Mouse (Mus musculus) regulatory T cell (primary cell): ENCODE measurements around the gene Lrrc26.

Source experiments
- in situ Hi-C: fragments of 300-600 bp; cut with MboI, MseI; formaldehyde crosslinking; loops from one replicate; pipeline ENCODE4 v1.15.1; 2025; ENCODE audit warnings: high pct_unique_total_duplicates

Gene Lrrc26

GRCm38 (mm10) chr2:25298046-25298445, 8.3 kb downstream of the Lrrc26 start:
- in situ Hi-C loops = no loop called here

- in situ Hi-C loops = no loop called here
Observed at GRCm38 (mm10) chr2:25303452-25303851, 13.7 kb downstream of the Lrrc26 start.

DNA sequence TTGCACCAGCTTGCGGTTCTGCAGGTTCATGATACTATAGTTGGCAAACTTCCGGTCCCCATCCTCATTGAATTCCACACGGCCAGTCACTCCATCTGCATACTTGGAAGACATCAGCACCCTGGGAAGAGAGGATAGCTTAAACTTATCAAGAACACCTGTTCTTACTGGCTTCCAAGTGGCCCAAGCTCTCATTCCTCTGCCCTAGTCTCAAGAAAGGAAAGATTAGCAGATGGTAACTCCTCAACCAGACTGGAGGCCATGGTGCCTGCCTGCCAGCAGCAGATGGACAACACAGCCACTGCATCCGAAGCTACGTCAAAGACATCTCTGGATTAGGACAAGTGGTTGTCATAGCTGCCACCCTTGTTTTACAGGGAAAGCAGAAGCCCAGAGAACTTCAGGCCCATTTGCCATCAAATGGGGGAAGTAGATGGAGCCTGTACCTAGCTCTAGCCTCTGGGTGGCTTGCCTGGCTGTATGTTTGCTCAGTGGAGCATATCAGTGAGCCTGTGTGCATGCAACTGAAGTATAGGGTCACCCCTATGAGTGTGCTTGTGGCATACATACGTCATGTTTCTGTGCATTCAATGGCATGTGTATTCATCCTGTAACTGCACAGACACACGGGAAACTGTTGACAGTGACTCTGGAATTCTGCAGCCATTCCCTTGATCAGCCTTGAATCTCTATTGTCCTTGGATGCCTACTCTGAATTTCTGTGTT, 14.4 kb downstream of the Lrrc26 start:
- in situ Hi-C loops = no loop called here

DNA sequence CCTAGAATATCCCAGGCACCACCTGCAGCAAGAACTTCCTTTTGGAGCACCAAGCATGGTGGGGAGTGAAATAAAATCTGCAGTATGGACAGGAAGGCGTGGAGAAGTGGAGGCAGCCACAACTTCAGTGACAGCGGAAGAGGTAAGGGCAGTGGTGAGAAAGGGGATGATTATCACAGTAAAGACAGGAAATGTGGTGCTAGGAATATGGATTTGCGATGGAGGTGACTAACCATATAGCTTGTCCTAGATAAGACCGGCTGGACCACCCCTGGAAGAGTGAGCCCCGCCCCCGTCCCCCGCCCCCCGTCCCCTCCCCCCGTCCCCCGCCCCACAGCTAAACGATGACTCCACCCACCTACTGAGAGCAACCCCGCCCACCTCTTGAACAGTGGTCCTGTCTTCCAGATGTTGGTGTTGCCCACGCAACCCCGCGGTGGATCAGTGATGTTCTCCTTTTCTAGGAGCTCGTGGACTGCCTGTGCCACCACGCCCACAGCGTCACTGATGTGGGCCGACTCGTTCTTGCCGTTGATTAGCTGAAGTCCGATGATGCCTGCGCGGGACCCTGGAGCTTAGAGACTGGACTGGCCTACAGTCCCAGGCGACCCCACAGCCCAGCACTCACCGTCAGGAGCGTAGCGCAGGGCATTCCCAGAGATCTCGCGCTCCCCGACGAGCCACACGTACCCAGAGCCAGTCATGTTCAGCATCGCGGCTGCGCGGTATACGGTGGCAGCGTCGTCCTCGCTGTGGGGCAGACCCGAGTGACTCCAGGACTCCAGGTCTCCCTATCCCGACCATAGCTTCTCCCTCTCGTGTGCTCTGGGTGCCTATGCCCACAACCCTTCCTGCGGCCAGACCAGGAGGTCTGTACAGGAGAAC, 15.2 kb downstream of the Lrrc26 start:
- in situ Hi-C loops = no loop called here

- in situ Hi-C loops = no loop called here
Observed at GRCm38 (mm10) chr2:25305587-25306359, 16.1 kb downstream of the Lrrc26 start.

DNA sequence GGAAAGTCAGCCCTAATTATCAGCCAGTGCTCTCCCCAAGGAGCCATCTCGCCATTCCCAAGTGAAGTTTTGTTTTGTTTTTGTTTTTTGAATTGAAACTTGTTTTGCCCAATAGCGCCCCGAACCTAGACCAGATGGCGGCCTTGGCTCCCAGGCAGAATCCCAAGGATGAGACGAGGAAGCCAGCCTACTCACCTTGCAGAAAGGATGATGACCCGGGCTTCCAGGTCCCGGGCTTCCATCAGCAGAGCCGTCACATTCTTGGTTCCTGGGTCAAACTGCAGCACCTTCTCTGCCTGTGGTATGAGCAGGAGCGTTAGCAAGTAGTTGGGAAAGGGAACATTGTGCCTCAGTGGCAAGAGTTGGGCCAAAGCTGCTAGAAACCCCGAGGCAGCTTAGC, 20.5 kb downstream of the Lrrc26 start:
- in situ Hi-C loops = no loop called here

- in situ Hi-C loops = no loop called here
Observed at GRCm38 (mm10) chr2:25310969-25311368, 21.3 kb downstream of the Lrrc26 start.

DNA sequence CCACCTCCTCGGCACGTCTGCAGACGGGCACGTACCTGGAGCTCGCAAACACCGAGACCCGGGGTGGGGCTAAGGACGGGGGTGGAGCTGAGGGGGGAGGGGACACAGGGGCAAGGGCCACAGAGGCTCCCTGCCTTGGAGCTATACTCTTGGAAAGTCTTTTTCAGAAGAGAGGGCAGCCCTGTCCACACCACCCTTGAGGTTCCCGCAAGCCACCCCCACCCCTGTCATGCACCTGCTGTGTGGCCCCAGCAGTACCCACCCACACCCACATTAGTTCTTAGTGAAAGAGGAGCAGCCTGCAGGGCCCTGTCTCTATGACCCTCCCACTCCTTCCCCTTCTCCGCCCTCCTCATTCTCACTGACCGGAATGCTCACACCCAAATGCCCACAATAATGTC, 21.8 kb downstream of the Lrrc26 start:
- in situ Hi-C loops = no loop called here

- in situ Hi-C loops = no loop called here
Observed at GRCm38 (mm10) chr2:25318119-25318966, 28.6 kb downstream of the Lrrc26 start.

GRCm38 (mm10) chr2:25318971-25319773, 29.5 kb downstream of the Lrrc26 start, which contains the start of gene Grin1:
Gene Grin1, minus strand, starts transcription at chr2:25319187.
- in situ Hi-C loops = no loop called here

DNA sequence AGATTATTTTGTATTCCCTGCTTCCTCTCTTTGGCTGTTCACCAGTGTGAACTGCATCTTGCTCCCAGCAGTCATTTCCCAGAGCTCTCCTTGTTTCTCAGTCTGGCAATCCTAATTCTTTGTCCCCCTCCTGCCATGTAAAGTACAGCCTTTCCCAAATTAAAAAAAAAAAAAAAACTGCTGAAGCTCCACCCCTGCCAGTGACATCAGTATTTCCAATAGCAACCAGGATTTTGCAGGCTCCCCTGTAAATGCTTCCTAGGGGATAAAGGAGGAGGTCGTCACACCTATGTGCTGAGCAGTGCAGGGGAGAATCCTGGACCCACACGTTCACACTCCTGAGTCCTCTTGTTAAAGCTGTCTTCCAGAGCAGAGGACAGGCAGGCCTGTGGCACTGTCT, 30.4 kb downstream of the Lrrc26 start:
- in situ Hi-C loops = no loop called here

DNA sequence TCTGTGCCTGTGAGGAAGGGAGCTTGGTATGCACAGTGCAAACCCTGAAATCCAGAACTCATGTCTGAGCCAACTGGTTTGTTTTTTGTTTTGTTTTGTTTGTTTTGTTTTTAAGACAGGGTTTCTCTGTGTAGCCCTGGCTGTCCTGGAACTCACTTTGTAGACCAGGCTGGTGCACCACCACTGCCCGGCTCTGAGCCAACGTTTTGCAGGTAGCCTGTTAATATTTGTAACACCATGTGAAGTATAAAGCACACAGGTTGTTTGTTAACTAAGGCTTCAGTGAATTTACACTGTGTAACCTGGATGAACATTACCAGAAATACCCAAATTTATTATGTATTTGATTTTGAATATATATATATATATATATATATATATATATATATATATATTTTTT, 36.3 kb downstream of the Lrrc26 start:
- in situ Hi-C loops = no loop called here

DNA sequence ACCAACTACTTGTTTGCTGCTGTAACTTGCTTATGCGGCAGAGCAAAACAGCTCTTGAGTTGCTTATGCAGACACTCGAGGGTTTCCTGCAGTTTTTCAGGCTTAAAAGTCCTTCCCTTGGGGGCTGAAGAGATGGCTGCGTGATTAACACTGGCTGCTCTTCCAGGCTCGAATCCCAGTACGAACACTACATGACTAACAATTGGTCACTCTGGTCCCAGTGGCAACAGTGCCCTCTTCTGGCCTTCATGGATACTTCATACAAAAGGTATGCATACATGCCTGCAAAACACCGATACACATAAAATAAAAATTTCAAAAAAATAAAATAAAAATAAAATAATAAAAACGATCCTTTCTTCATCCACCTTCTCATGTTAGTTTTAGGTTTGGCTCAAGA, 38.7 kb downstream of the Lrrc26 start:
- in situ Hi-C loops = no loop called here

- in situ Hi-C loops = no loop called here
Observed at GRCm38 (mm10) chr2:25331470-25331869, 41.8 kb downstream of the Lrrc26 start.

GRCm38 (mm10) chr2:25332286-25333160, 42.8 kb downstream of the Lrrc26 start, which contains the start of gene Man1b1:
Gene Man1b1, plus strand, starts transcription at chr2:25332338.
- in situ Hi-C loops = no loop called here

- in situ Hi-C loops = no loop called here
Observed at GRCm38 (mm10) chr2:25333569-25333968, 43.9 kb downstream of the Lrrc26 start.

DNA sequence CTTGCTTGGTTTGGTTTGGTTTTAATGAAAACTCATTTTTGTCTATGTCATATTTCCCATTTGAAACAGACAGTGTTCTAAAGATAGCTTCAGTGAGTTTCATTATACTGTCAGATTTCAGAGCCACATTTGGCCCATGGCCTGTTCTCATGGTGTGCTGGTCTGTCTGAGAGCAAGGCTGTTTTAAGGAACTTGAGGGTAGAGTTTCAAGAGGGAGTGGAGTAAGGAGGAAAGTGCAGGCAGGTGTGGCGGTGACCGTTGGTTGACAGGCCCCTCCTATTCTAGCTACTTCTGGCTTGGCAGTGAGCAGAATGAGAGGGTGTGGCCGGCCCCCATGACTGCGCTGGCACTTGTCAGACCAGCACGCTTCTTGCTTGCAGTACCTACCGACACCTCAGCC, 48.6 kb downstream of the Lrrc26 start:
- in situ Hi-C loops = no loop called here
